8 mouse cellular contexts compared by ENCODE assay signal in genomic region chr1:38856196-38856595, GRCm38 (mm10). TPM values are rescaled to one million over a fixed set of nuclear protein-coding genes. Genes with fewer than 3 reads are reported as not detected.
DNase-seq lines count a peak whose midpoint lies in the region; ATAC-seq and TF ChIP-seq lines count a peak whose summit lies in the region.

No protein-coding gene starts in this region.

- H3K4me2 ChIP-seq in hindbrain, postnatal 0 days (ENCODE audit: low read depth, low read length), result peak overlapping the region; percentile 13; the same call in 1 of the 2 replicates
- no peak overlapping the region for H3K4me2 ChIP-seq in midbrain, embryonic 13.5 days (replicated peaks)

- H3K4me3 ChIP-seq in gastrocnemius, adult 2 months, result no peak overlapping the region
- H3K4me3 ChIP-seq in hindbrain, postnatal 0 days (ENCODE audit: low read length), result no peak overlapping the region
- H3K4me3 ChIP-seq in midbrain, embryonic 13.5 days (replicated peaks), result no peak overlapping the region
- H3K4me3 ChIP-seq in testis, adult 2 months (ENCODE audit: control insufficient read depth, low read depth, low read length), result no peak overlapping the region

- H3K27me3 ChIP-seq in hindbrain, postnatal 0 days (ENCODE audit: insufficient read depth, low read length), result no peaks in the 10 kb centered on the region
- H3K27me3 ChIP-seq in midbrain, embryonic 13.5 days, result 0 out of 2 replicates have a peak, but pooled peaks cover 5% of the 10 kb centered on the region
- H3K27me3 ChIP-seq in testis, adult 2 months (ENCODE audit: control insufficient read depth, insufficient read depth, low read length), result no peaks in the 10 kb centered on the region

- DNase-seq in gastrocnemius, adult 2 months, result peak; percentile 45
- no peak for DNase-seq in gastrocnemius, postnatal 25 days
- DNase-seq in urinary bladder, postnatal 25 days (ENCODE audit: low spot score), result peak; percentile 46
- DNase-seq in urinary bladder, postnatal 10 days (ENCODE audit: low spot score), result no peak
- peak; percentile 87 for DNase-seq in embryo, embryonic 10.5 days (ENCODE audit: low spot score)
- DNase-seq in hindbrain, postnatal 0 days (ENCODE audit: low spot score), result peak; percentile 90

- no peak for TF ChIP-seq POLR2A in testis, adult 2 months (IDR thresholded peaks at IDR 0.05; ENCODE audit: control insufficient read depth, low read depth, low read length)

- 16% methylated on average over 3 of the region's 3 CpGs for WGBS in hindbrain, postnatal 0 days
- WGBS in midbrain, embryonic 13.5 days, result 13% methylated on average over 3 of the region's 3 CpGs

- no peaks in the 10 kb centered on the region for H3K36me3 ChIP-seq in hindbrain, postnatal 0 days (ENCODE audit: insufficient read depth, low read length)
- H3K36me3 ChIP-seq in midbrain, embryonic 13.5 days, result no peaks in the 10 kb centered on the region
- H3K36me3 ChIP-seq in testis, adult 2 months (ENCODE audit: control insufficient read depth, insufficient read depth, low read length), result no peaks in the 10 kb centered on the region

- no peak overlapping the region for H3K27ac ChIP-seq in gastrocnemius, adult 2 months
- H3K27ac ChIP-seq in hindbrain, postnatal 0 days, result no peak overlapping the region
- no peak overlapping the region for H3K27ac ChIP-seq in midbrain, embryonic 13.5 days
- H3K27ac ChIP-seq in testis, adult 2 months (ENCODE audit: control insufficient read depth, insufficient read depth, low read depth, low read length), result no peak overlapping the region

- TF ChIP-seq CTCF in gastrocnemius, adult 2 months (IDR thresholded peaks at IDR 0.05), result peak; percentile 78
- peak; percentile 91 for TF ChIP-seq CTCF in hindbrain, postnatal 0 days (IDR thresholded peaks at IDR 0.05; ENCODE audit: low read depth)
- peak; percentile 88; the same call in 1 of the 2 replicates for TF ChIP-seq CTCF in testis, adult 2 months (IDR thresholded peaks at IDR 0.05; ENCODE audit: control insufficient read depth, insufficient read depth, insufficient replicate concordance, low read depth, low read length)

- no peak overlapping the region for H3K9ac ChIP-seq in hindbrain, postnatal 0 days (replicated peaks; ENCODE audit: low read length)
- no peak overlapping the region for H3K9ac ChIP-seq in midbrain, embryonic 13.5 days (replicated peaks)

- H3K4me1 ChIP-seq in hindbrain, postnatal 0 days (ENCODE audit: insufficient read depth, low read length), result 0 out of 2 replicates have a peak, but pooled peaks cover 4% of the 10 kb centered on the region
- peaks cover 9% of the 10 kb centered on the region for H3K4me1 ChIP-seq in midbrain, embryonic 13.5 days (replicated peaks)
- no peaks in the 10 kb centered on the region; the same call in 1 of the 2 replicates for H3K4me1 ChIP-seq in testis, adult 2 months (ENCODE audit: control insufficient read depth, insufficient read depth, low read length)

- ATAC-seq in hindbrain, postnatal 0 days, result no peak; the same call in 1 of the 2 replicates
- peak; percentile 59; the same call in 1 of the 2 replicates for ATAC-seq in midbrain, embryonic 13.5 days

- intact Hi-C loops in gastrocnemius, adult 2 months (cut with DNase I), result no loop called here

- H3K9me3 ChIP-seq in hindbrain, postnatal 0 days (ENCODE audit: low read length), result no peaks in the 10 kb centered on the region
- H3K9me3 ChIP-seq in midbrain, embryonic 13.5 days, result no peaks in the 10 kb centered on the region

RNA-seq across cellular contexts. Expression of gene Lonrf2, which starts 19.7 kb away (rescaled TPM):
- total RNA-seq in gastrocnemius, adult 2 months (2021), result under 1 TPM; 0.15 to 0.73 TPM
- total RNA-seq in gastrocnemius, postnatal 25 days (2021), result 1 to 10 TPM in 1 of 2 experiments, under 1 TPM in 1; 0.69 to 1.0 TPM
- 116 and 137 TPM in 2 replicates for total RNA-seq in hindbrain, postnatal 0 days (2014; rRNA removed)
- polyA plus RNA-seq in hindbrain, postnatal 0 days (2015; fragmentation: Nextera tagmentation; extraction: Ambion mirVana), result 21.9 TPM in 2 replicates
- 12.5 and 14.1 TPM in 2 replicates for polyA plus RNA-seq in midbrain, embryonic 13.5 days (2015; fragmentation: Nextera tagmentation; extraction: Ambion mirVana)
- 0.28 and 0.29 TPM in 2 replicates for polyA plus RNA-seq in testis, adult 2 months (2012; rRNA removed)

RNA-seq across cellular contexts. Expression of gene Chst10, which starts 41.8 kb away (rescaled TPM):
- under 1 TPM; 0.17 to 0.26 TPM for total RNA-seq in gastrocnemius, adult 2 months (2021)
- under 1 TPM; 0.26 to 0.27 TPM for total RNA-seq in gastrocnemius, postnatal 25 days (2021)
- total RNA-seq in hindbrain, postnatal 0 days (2014; rRNA removed), result 61.7 and 63.6 TPM in 2 replicates
- polyA plus RNA-seq in hindbrain, postnatal 0 days (2015; fragmentation: Nextera tagmentation; extraction: Ambion mirVana), result 56.2 and 56.7 TPM in 2 replicates
- polyA plus RNA-seq in midbrain, embryonic 13.5 days (2015; fragmentation: Nextera tagmentation; extraction: Ambion mirVana), result 45.9 and 46.6 TPM in 2 replicates
- polyA plus RNA-seq in testis, adult 2 months (2012; rRNA removed), result 1.7 TPM in 2 replicates

Comparison
In these comparisons a context has a peak if more than half of its experiments do, and no peak if none do; other contexts are left out.
1. DNase-seq: peak in gastrocnemius, adult 2 months (single experiment), urinary bladder, postnatal 25 days (single experiment), embryo, embryonic 10.5 days (single experiment) and hindbrain, postnatal 0 days (single experiment); none in gastrocnemius, postnatal 25 days (single experiment) and urinary bladder, postnatal 10 days (single experiment).
2. RNA of gene Lonrf2, which starts 19.7 kb away (total RNA-seq): 116 to 137 TPM in hindbrain, postnatal 0 days; 0.69 to 1.0 TPM in gastrocnemius, postnatal 25 days and 0.15 to 0.73 TPM in gastrocnemius, adult 2 months; every median in the first group is over 10 times any median in the second.
3. RNA of gene Chst10, which starts 41.8 kb away (total RNA-seq): 61.7 to 63.6 TPM in hindbrain, postnatal 0 days; 0.26 to 0.27 TPM in gastrocnemius, postnatal 25 days and 0.17 to 0.26 TPM in gastrocnemius, adult 2 months; every median in the first group is over 10 times any median in the second.
4. Peak in every context shown above with its lines, with median percentiles within 50 percentile points of each other: CTCF ChIP-seq.